Mouse (Mus musculus) cortical plate, adult 2 months (tissue): ENCODE measurements around the gene Uba7. TPM values are rescaled to one million over a fixed set of nuclear protein-coding genes. Genes with fewer than 3 reads are reported as not detected.

Experiments used
- H3K27ac ChIP-seq: fragments of 200-500 bp; 2 replicates; pipeline ENCODE4 v1.5.1; 2012; ENCODE audit warnings: low read length, control low read depth, inconsistent platforms; ENCODE audit not compliant: insufficient read depth
- H3K4me1 ChIP-seq: fragments of 200-500 bp; 2 replicates; pipeline ENCODE4 v1.6.1; 2011; ENCODE audit warnings: low read length; ENCODE audit not compliant: control insufficient read depth, insufficient read depth
- H3K4me3 ChIP-seq: fragments of 200-500 bp; 2 replicates; pipeline ENCODE4 v1.5.1; 2011; ENCODE audit warnings: mild to moderate bottlenecking, low read length, control low read depth; ENCODE audit not compliant: insufficient read depth
- CTCF ChIP-seq: fragments of 200-500 bp; IDR thresholded peaks from 2 replicates; pipeline ENCODE4 v1.5.1; 2011; ENCODE audit warnings: mild to moderate bottlenecking, control low read depth, low read length; ENCODE audit not compliant: insufficient read depth; ENCODE audit errors: extremely low read depth
- POLR2A ChIP-seq: fragments of 200-500 bp; IDR thresholded peaks from 2 replicates; pipeline ENCODE4 v1.6.1; 2011; ENCODE audit warnings: mild to moderate bottlenecking, low read length, control low read depth; ENCODE audit not compliant: insufficient read depth; ENCODE audit errors: extremely low read depth
- polyA plus RNA-seq: library from polyadenylated mRNA; depleted of rRNA; stranded (reverse); fragments of >200 nt; gene quantifications from 2 replicates; pipeline ENCODE4 v1.2.3, GENCODE M21; 2012; rRNA removed

The Uba7 gene
- polyA plus RNA-seq = 13.5 and 14.9 TPM in 2 replicates

DNA sequence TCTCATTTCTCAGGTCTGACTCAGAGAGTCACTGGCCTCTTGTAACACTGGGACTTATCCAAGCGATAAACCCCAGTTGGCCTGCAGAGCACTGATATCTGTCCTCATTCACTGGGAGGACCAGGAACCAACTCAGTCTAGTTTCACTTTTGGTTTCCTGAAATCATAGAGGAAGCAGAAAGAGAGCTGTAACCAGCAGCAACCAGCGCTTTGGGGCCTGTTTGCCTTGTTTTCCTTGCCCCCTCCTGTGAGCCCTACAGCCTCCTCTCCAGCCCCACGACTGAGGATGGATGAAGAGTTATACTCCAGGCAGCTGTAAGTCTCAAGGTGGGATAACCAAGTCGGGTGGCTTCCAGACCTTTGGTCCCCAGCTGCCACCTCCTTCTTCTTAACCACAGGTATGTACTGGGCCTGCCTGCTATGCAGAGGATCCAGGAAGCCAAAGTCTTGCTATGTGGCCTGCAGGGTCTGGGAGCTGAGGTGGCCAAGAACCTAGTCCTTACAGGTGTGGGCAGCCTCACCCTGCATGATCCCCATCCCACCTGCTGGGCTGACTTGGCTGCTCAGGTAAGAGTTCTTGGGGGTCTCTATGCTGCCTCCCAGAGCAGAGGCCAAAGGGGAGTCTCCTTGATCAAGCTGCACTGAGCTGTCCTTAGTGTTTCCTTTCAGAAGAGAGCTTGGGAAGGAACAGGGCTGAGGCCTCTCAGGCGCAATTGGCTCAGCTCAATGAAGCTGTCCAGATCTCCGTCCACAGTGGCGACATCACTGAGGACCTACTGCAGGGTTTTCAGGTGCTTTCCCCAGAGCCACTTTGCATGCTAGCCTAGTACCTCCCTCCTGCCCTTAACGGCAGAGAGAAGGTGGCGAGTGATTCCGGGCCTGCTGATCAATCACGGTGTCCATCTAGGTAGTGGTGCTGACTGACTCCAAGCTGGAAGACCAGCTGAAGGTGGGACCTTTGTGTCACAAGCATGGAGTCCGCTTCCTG, at the start of gene Uba7:
Gene Uba7, plus strand, starts transcription at position 107 of the 988 bp plus-strand sequence.
- H3K27ac ChIP-seq = no peak within 1 kb of the TSS; the same call in 1 of the 2 replicates
- no peaks in the 10 kb centered on the region for H3K4me1 ChIP-seq
- no peak for TF ChIP-seq POLR2A
- no peak for TF ChIP-seq CTCF
- H3K4me3 ChIP-seq = no peak within 1 kb of the TSS; the same call in 1 of the 2 replicates

DNA sequence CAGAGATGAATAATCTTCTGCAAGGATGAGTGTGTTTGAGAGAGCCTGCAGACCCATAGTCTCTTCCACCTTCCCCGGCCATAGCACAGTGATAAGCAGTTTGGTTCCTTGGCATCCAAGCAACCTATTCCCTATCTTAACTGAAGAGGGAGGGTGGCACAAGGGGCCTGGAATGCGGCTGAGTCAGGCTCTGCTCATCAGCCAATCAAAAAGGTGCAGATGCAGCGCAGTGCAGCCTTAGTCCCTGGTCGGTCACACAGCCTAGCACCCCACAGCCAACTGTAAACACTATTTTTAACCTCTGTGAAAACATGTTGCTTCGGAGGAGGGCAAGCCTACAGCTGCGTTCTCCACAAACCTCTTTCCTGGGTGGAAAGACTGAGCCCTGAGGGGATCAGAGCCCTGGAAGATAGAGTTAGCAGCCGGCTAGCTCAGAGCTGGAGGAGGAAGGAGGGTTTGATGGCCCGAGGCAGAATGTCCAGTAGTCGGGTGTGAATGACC, 48.3 kb upstream of the Uba7 start:
- Histone ChIP-seq H3K4me1 (peaks cover 7% of the 10 kb centered on the region), H3K4me3 (no peak overlapping the region), H3K27ac (no peak overlapping the region)
- TF ChIP-seq CTCF (no peak), POLR2A (no peak)

DNA sequence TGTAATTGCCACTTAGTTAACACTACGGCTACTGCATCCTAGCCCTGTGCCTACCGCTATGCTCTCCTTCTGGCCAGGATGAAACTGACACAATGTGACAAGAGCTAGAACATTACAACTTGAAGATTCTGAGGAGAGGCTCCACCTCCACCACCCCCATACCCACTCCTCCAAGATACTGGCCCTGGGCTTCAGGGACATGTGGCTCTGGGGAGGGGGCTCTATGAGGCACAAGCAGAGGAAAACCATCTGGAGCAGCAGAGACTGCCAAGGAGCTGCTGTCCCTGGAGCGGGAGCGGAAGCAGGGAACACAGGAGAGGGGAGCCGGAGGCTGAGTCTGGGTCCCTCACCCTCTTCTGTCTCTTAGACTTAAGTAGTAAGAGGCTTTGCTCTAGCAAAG, 47.6 kb upstream of the Uba7 start:
- H3K27ac ChIP-seq = no peak overlapping the region
- H3K4me1 ChIP-seq = peaks cover 7% of the 10 kb centered on the region
- no peak for TF ChIP-seq CTCF
- TF ChIP-seq POLR2A = no peak
- H3K4me3 ChIP-seq = no peak overlapping the region

DNA sequence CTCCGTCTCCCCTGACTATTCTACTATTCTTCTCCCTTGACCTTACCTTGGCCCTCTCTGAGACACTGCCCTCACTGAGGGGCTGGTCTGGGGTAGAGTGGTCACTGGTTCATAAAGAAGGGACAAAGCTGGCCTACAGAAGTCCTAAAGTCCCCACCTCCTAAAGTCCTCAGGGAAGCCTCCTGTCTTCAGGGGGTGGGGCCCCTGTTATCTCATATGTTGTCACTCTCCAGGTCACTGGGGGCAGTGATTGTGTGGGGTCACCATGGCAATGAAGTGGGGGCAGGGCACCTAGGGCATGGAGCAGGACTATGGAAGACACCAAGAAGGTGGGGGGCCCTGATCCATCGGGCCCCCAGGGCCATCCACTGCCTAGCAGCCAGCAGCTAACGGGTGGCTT, 47.1 kb upstream of the Uba7 start, which contains the start of gene Actl11:
Gene Actl11, plus strand, starts transcription at position 301 of the 400 bp plus-strand sequence.
- H3K27ac ChIP-seq = no peak within 1 kb of the TSS
- TF ChIP-seq POLR2A (no peak), CTCF (no peak)

DNA sequence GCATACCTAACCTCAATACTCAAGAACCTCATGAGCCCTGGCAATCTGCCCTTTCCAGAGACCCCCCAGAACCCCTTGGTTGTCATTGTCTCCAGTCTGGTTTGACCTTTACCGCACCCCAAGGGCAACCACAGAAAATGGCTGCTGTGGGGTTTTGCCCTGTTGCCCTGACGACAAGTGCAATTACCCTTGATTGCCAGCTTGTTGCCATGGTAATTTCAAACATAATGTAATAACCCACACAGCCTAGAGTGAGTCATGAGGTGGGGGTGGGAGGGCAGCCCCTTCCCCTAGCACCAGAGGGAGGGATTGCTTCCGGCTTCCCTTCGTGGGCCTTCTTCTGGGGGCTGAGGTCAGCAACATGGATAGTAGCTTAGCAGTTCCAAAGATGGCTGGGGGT, 43.1 kb upstream of the Uba7 start:
- TF ChIP-seq POLR2A (no peak), CTCF (no peak)
- peak overlapping the region; percentile 12; the same call in 1 of the 2 replicates for H3K27ac ChIP-seq
- peaks cover 3% of the 10 kb centered on the region for H3K4me1 ChIP-seq
- H3K4me3 ChIP-seq = no peak overlapping the region

More for the DNA sequence above, 47.1 kb upstream of the Uba7 start, which contains the start of gene Actl11:
- Histone ChIP-seq H3K4me3 (no peak within 1 kb of the TSS), H3K4me1 (peaks cover 7% of the 10 kb centered on the region)

DNA sequence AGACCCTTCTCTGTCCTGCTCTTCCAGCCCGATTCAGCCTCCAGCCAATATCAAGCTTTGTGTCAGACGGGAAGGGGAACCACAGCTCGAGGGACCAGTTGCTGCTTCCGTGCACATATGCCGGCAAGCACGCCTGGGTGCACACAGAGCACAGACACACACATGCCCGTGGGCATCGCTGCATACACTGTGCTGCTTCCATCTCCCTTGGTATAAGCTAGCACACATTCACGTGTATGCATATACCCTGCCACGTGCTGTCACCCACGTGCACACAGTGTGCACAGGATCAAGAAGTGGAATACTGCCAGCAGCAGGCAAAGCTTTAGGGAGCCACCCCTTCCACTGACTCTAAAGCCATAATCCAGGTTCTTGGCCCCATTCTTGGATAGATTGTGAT, 41.2 kb upstream of the Uba7 start:
- Histone ChIP-seq H3K4me1 (peaks cover 2% of the 10 kb centered on the region), H3K4me3 (no peak overlapping the region), H3K27ac (peak overlapping the region; percentile 3; the same call in 1 of the 2 replicates)
- TF ChIP-seq POLR2A = peak; percentile 32; the same call in 1 of the 2 replicates
- no peak for TF ChIP-seq CTCF

DNA sequence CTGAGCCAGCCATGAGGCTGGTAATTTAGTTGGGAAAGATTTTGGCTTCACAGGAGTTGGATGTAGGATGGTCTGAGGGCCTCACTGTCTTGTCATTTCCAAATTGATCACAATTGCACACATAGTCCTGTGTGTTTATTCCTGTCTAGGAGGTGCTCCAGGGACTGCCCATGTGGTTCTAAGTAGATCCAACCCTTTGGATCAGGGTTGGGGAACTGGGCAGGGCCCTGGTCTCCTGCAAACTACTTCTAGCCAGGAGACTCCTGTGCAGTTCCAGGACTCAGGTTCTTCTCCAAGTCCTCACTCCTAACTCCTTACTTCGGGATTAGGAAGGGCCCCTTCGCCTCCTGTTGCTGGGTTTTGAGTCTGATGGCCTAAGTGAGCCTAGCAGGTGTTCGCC, 39.9 kb upstream of the Uba7 start, which contains the start of gene Camkv:
Gene Camkv, plus strand, starts transcription at position 301 of the 400 bp plus-strand sequence.
- TF ChIP-seq CTCF (no peak), POLR2A (no peak)
- peak within 1 kb of the TSS; percentile 87 for H3K4me3 ChIP-seq
- H3K27ac ChIP-seq = peak within 1 kb of the TSS; percentile 83
- peaks cover 12% of the 10 kb centered on the region for H3K4me1 ChIP-seq

DNA sequence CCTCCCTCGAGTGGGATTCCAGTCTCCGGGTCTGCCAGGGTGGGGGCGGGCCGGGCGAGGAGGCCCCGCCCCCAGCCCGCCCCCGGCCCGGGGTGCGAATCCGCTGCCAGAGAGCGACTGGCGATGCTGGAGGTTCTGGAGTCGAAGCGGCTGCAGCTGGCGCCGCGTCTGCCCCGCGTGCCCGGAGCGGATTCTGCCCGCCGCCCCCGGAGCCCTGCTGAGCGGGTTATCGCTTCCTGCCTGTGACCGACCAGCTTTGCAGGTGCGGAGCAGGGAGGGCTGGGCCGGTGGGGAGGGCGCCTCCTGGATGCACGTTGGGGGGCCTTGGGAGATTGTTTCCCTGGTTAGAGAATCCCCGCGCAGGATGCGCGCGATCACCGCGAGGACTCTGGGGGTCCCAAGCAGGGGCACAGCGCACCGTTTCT, 39.5 kb upstream of the Uba7 start:
- TF ChIP-seq POLR2A = no peak
- no peak for TF ChIP-seq CTCF
- Histone ChIP-seq H3K4me3 (peak overlapping the region; percentile 87), H3K4me1 (peaks cover 14% of the 10 kb centered on the region), H3K27ac (peak overlapping the region; percentile 83)

DNA sequence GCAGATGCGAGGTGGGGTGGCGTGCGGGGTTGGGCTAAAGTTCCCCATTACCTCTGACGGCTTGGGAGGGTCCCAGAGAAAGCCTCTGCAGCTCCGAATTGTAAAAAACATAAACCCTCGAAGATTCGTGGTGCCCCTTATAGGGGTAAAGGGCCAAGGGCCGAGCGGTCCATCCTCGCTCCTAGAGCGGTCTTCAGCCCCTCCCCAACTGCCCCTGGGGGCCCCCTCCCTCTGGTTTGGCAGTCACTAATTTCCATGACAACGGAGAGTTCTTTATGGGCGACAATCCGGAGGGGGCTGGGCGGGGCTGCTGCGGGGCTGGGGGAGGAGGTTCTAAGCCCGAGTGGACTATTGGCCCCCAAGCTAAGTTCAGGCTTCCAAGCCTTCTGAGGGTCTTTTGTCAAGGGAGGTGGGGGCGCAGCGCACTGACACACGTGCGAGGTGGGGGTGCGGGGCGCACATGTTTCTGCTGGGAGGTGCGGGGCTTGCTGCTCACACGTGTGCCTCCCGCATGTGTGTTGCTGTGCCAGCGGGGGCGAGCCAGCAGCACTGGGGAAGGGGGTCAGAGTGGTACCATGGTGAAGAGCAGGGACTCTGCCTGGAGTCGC, 39.0 kb upstream of the Uba7 start:
- H3K27ac ChIP-seq = peak overlapping the region; percentile 83
- TF ChIP-seq CTCF (no peak), POLR2A (no peak)
- peaks cover 14% of the 10 kb centered on the region for H3K4me1 ChIP-seq
- H3K4me3 ChIP-seq = peak overlapping the region; percentile 87

DNA sequence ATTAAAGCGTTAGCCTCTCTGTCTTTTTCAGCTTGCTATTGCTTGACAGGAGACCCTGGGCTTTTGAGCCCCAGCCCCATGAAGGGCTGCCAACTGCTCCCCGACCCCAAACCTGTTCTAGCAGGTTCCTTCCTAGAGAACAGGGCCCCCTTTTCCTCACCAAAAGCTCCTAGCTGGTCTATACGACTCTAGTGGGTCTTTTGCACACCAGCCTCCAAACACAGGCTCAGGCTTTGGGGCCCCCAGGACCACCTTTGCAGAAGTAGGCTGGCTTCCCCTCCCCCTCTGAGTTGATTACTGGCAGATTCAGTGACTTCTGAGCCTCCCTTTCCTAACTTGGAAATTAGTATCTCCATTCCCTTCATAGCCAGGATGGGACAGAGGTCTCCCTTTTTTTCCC, 38.5 kb upstream of the Uba7 start:
- Histone ChIP-seq H3K4me3 (peak overlapping the region; percentile 87), H3K27ac (peak overlapping the region; percentile 80), H3K4me1 (peaks cover 14% of the 10 kb centered on the region)
- TF ChIP-seq CTCF (no peak), POLR2A (no peak)
